In genomic region chr10:96581232-96581631, GRCm38 (mm10) we compare ENCODE assay signal across 26 mouse cellular contexts. TPM values are rescaled to one million over a fixed set of nuclear protein-coding genes. Genes with fewer than 3 reads are reported as not detected.
DNase-seq lines count a peak whose midpoint lies in the region; ATAC-seq lines count a peak whose summit lies in the region.
"Had no signal": no experiment of that assay in that cellular context is flagged by ENCODE, and none has a peak within 500 bp of the region (broad histone marks: within the 10 kb centered on the region; RNA-seq: fewer than 3 reads in every experiment).

No protein-coding gene starts in this region.

- H3K9me3 ChIP-seq in neural tube, embryonic 13.5 days = no peaks in the 10 kb centered on the region
- no peaks in the 10 kb centered on the region for H3K9me3 ChIP-seq in neural tube, embryonic 15.5 days (replicated peaks)
- H3K9me3 ChIP-seq in limb, embryonic 10.5 days (replicated peaks) = no peaks in the 10 kb centered on the region
- no peaks in the 10 kb centered on the region for H3K9me3 ChIP-seq in midbrain, embryonic 15.5 days
- H3K9me3 ChIP-seq: embryonic facial prominence, embryonic 13.5 days had no signal

- no peak overlapping the region for H3K9ac ChIP-seq in neural tube, embryonic 13.5 days
- H3K9ac ChIP-seq in neural tube, embryonic 15.5 days (replicated peaks) = no peak overlapping the region
- H3K9ac ChIP-seq in midbrain, embryonic 15.5 days = no peak overlapping the region
- H3K9ac ChIP-seq: embryonic facial prominence, embryonic 13.5 days; liver, postnatal 0 days had no signal

- H3K27me3 ChIP-seq in neural tube, embryonic 13.5 days = no peaks in the 10 kb centered on the region
- no peaks in the 10 kb centered on the region for H3K27me3 ChIP-seq in neural tube, embryonic 15.5 days (replicated peaks)
- H3K27me3 ChIP-seq in limb, embryonic 10.5 days (ENCODE audit: low read depth, poor library complexity, severe bottlenecking) = no peaks in the 10 kb centered on the region
- no peaks in the 10 kb centered on the region for H3K27me3 ChIP-seq in midbrain, embryonic 15.5 days (replicated peaks)
- H3K27me3 ChIP-seq: embryonic facial prominence, embryonic 13.5 days had no signal

- H3K4me2 ChIP-seq in neural tube, embryonic 13.5 days = no peak overlapping the region
- no peak overlapping the region for H3K4me2 ChIP-seq in neural tube, embryonic 15.5 days
- H3K4me2 ChIP-seq in midbrain, embryonic 15.5 days = no peak overlapping the region
- H3K4me2 ChIP-seq: embryonic facial prominence, embryonic 13.5 days; heart, embryonic 11.5 days; liver, embryonic 11.5 days had no signal

- no peaks in the 10 kb centered on the region for H3K36me3 ChIP-seq in neural tube, embryonic 13.5 days
- no peaks in the 10 kb centered on the region for H3K36me3 ChIP-seq in neural tube, embryonic 15.5 days
- no peaks in the 10 kb centered on the region for H3K36me3 ChIP-seq in limb, embryonic 10.5 days
- H3K36me3 ChIP-seq in midbrain, embryonic 15.5 days (replicated peaks) = no peaks in the 10 kb centered on the region
- H3K36me3 ChIP-seq: embryonic facial prominence, embryonic 13.5 days had no signal

- WGBS in neural tube, embryonic 13.5 days = 43% methylated on average over 6 of the region's 6 CpGs
- WGBS in neural tube, embryonic 15.5 days = 41% methylated on average over 6 of the region's 6 CpGs
- WGBS in limb, embryonic 10.5 days = 65% methylated on average over 6 of the region's 6 CpGs
- WGBS in midbrain, embryonic 15.5 days = 19% methylated on average over 6 of the region's 6 CpGs

- no peak for ATAC-seq in neural tube, embryonic 13.5 days (ENCODE audit: low read depth)
- ATAC-seq in neural tube, embryonic 15.5 days (ENCODE audit: low FRiP score) = no peak; the same call in 1 of the 2 replicates
- ATAC-seq in activated CD4-positive, CD25-positive, alpha-beta regulatory T cell, adult 4 months = peak; percentile 66
- peak; percentile 63; the same call in 1 of the 2 replicates for ATAC-seq in midbrain, embryonic 15.5 days (replicated peaks)
- ATAC-seq: forebrain, embryonic 14.5 days; hindbrain, postnatal 0 days; liver, postnatal 0 days; lung, postnatal 0 days had no signal

- no peak overlapping the region for H3K4me3 ChIP-seq in neural tube, embryonic 13.5 days
- H3K4me3 ChIP-seq in neural tube, embryonic 15.5 days (replicated peaks) = no peak overlapping the region
- no peak overlapping the region for H3K4me3 ChIP-seq in limb, embryonic 10.5 days
- H3K4me3 ChIP-seq in midbrain, embryonic 15.5 days = no peak overlapping the region
- H3K4me3 ChIP-seq: embryonic facial prominence, embryonic 13.5 days had no signal

- H3K4me1 ChIP-seq in neural tube, embryonic 13.5 days (replicated peaks) = no peaks in the 10 kb centered on the region; the same call in 1 of the 2 replicates
- peaks cover 6% of the 10 kb centered on the region for H3K4me1 ChIP-seq in neural tube, embryonic 15.5 days
- H3K4me1 ChIP-seq in limb, embryonic 10.5 days = peaks cover 26% of the 10 kb centered on the region
- H3K4me1 ChIP-seq in midbrain, embryonic 15.5 days = peaks cover 5% of the 10 kb centered on the region; the same call in 1 of the 2 replicates

- H3K27ac ChIP-seq in neural tube, embryonic 13.5 days (replicated peaks) = 0 out of 2 replicates have a peak overlapping the region, but pooled peaks have one; percentile 1
- H3K27ac ChIP-seq in neural tube, embryonic 15.5 days (replicated peaks) = no peak overlapping the region
- H3K27ac ChIP-seq in limb, embryonic 10.5 days = peak overlapping the region; percentile 2; the same call in 1 of the 2 replicates
- H3K27ac ChIP-seq in midbrain, embryonic 15.5 days = no peak overlapping the region
- H3K27ac ChIP-seq: embryonic facial prominence, embryonic 13.5 days; hindbrain, postnatal 0 days; kidney, postnatal 0 days; macrophage had no signal

- DNase-seq in limb, embryonic 10.5 days (ENCODE audit: low spot score) = no peak
- no peak for DNase-seq in ovary, postnatal 36 days (ENCODE audit: low spot score)
- no peak for DNase-seq in adrenal gland, adult 18-20 months (ENCODE audit: low spot score in 2 of 2)
- no peak for DNase-seq in cerebellum, adult 11 months
- DNase-seq: adrenal gland, postnatal 36 days; B cell, adult 2 months; cerebellum, adult 18-20 months; cerebellum, postnatal 14 days; gastrocnemius, postnatal 10 days; heart, adult 11 months; kidney, adult 18-20 months; liver, postnatal 0 days; right cerebral cortex, postnatal 25 days; thymus, postnatal 14 days had no signal

RNA-seq across cellular contexts. Expression of gene Btg1, which starts 35.6 kb away (rescaled TPM):
- polyA plus RNA-seq in neural tube, embryonic 13.5 days (2015; fragmentation: Nextera tagmentation; extraction: Ambion mirVana) = 49.5 and 51.6 TPM in 2 replicates
- polyA plus RNA-seq in neural tube, embryonic 15.5 days (2015; fragmentation: Nextera tagmentation; extraction: Ambion mirVana) = 36.2 and 41.6 TPM in 2 replicates
- 100 to 1,000 TPM; 187 to 198 TPM for polyA plus RNA-seq in activated CD4-positive, CD25-positive, alpha-beta regulatory T cell, adult 4 months (2017; shearing (Covaris generic))
- 19.3 and 34.6 TPM in 2 replicates for polyA plus RNA-seq in limb, embryonic 10.5 days (2016; fragmentation: Nextera tagmentation; extraction: Ambion mirVana)
- polyA plus RNA-seq in midbrain, embryonic 15.5 days (2015; fragmentation: Nextera tagmentation; extraction: Ambion mirVana) = 40.3 and 44.4 TPM in 2 replicates
- 100 to 1,000 TPM; 141 to 182 TPM for total RNA-seq in adrenal gland, adult 18-20 months (2021)

Comparison
In these comparisons a context has a peak if more than half of its experiments do, and no peak if none do; other contexts are left out.
1. H3K27ac ChIP-seq: peak in neural tube, embryonic 13.5 days (single experiment) and limb, embryonic 10.5 days (single experiment); none in neural tube, embryonic 15.5 days (single experiment) and midbrain, embryonic 15.5 days (single experiment).
2. ATAC-seq: peak in activated CD4-positive, CD25-positive, alpha-beta regulatory T cell, adult 4 months (single experiment) and midbrain, embryonic 15.5 days (single experiment); none in neural tube, embryonic 13.5 days (single experiment) and neural tube, embryonic 15.5 days (single experiment).